Mouse (Mus musculus) spleen, embryonic (tissue): Measurements from ENCODE around the gene Luc7l3.

ENCODE experiments used
- CTCF ChIA-PET: fragments of 350-600 bp; sonication (Branson Sonifier 250); formaldehyde crosslinking; loops from one replicate; lab custom pipeline; 2022; lab: Charles Lee

Gene Luc7l3

GRCm38 (mm10) chr11:94321931-94322400 is at the start of gene Luc7l3:
TSS of gene Luc7l3 (minus strand) at chr11:94321988.
- CTCF ChIA-PET: no interaction called here

DNA sequence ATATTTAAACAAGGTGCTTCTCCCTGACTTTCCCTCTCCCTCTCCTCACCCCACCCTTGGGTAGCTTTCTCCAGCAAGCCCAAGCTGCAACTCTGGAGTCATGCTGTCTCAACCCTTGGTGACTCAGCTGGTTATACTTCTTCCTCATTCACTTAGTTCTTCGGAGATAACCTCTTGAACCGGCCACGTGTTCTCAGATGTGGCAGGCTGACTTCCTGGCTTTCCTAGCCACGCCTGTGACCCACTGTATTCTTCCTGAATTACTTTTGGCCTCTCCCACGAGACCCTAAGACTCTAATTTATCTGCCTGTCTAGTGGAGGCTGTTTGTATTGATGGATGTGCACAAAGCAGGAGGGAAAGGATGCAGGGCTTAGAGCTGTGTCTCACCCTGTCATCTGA is 49.0 kb upstream of the Luc7l3 start:
- CTCF ChIA-PET: interaction anchor here (0.5 to 1.0 kb wide), 3 partner anchors 31 to 49 kb away, joined by 3 to 10 read pairs (median 3); no protein-coding TSS in a partner anchor

- CTCF ChIA-PET: interaction anchor here (0.5 kb wide), 1 partner anchor 31 kb away, joined by 3 read pairs; no protein-coding TSS in a partner anchor
These were observed 48.2 kb upstream of the Luc7l3 start for GRCm38 (mm10) chr11:94369981-94370380.

- CTCF ChIA-PET: no interaction called here
These were observed 43.6 kb upstream of the Luc7l3 start for GRCm38 (mm10) chr11:94365340-94365739.

GRCm38 (mm10) chr11:94363690-94364089 is 41.9 kb upstream of the Luc7l3 start:
- CTCF ChIA-PET: no interaction called here

- CTCF ChIA-PET: no interaction called here
These were observed 40.3 kb upstream of the Luc7l3 start for GRCm38 (mm10) chr11:94362101-94362500.

DNA sequence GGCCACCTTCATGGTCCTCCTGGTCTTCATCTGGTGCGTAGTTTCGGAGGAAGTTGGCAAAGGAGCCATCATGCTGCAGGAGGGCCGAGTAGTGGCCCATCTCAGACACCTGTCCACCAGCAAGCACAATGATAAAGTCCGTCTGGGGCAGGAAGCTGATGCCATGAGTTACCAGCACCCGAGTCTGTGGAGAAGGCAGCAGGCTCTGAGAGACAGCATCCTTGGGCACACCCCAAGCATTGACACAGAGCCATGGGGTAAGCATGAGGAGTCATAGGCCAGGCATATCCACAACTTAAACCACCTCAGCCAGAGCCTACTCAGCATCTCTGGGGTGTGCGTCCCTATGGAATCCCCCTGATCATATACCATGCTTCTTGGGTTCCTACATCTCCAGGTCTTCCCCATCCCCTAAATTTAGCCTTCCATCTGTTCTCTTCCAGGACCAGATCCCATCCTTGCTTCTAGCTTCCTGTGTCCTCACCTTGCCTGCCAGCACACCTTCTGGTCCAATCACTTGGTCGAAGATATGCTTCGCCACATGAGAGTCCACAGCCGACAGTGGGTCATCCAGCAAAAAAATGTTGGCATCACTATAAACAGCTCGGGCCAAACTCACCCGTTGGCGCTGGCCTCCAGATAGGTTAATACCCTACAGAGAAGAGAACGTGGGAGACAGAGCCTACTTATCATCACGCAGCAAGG is 39.5 kb upstream of the Luc7l3 start:
- CTCF ChIA-PET: no interaction called here

DNA sequence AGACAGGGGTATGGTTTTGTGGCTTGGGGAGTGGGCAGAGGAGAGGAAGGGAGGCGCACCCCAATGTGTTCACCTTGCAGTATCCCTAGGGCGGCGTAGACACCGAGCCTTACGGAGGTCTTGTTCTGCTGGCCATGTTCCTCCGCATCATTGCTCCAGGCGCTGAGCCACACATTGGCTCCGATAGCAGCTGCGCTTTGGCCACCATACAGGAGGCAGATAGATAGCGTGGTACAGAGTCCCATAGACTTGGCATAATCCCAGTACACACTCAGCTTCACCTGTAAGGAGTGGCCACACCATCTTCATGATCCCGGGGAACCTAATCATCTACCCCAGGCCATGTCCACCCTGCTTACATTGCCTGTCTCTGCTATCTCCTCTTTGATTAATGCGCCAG is 37.4 kb upstream of the Luc7l3 start:
- CTCF ChIA-PET: interaction anchor here (0.9 kb wide), 1 partner anchor 26 kb away, joined by 3 read pairs; no protein-coding TSS in a partner anchor

DNA sequence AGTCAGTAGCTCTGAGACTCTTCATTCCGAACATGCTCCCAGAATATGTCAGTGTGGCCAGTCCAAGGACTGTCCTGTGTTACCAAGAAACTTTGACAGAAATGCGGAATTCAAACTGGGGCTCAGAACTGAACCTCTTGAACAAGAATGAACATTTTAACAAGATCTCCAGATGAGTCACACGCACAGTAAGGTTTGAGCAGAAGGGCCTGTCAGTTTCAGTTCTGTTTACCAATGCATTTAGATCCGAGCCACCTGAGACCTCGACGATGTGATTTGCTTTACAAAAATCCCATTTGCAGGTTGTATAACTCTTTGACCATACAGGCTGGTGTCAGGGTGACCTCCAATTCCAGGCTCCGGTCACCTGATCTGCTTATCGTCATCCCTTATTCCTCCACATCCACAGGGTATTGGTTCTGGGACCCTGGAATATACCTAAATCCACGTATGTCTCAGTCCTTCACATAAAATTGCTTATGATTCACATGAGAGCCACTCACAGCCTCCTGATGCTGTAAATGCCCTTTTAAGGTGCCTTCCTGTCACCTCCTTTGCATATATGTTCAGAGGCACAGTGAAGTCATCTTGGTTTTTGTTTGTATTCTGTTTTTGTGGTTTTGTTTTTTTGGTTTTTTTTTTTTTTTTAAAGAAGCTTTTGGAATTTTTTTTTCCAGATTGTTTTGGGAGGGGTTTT is 33.9 kb upstream of the Luc7l3 start:
- CTCF ChIA-PET: no interaction called here

DNA sequence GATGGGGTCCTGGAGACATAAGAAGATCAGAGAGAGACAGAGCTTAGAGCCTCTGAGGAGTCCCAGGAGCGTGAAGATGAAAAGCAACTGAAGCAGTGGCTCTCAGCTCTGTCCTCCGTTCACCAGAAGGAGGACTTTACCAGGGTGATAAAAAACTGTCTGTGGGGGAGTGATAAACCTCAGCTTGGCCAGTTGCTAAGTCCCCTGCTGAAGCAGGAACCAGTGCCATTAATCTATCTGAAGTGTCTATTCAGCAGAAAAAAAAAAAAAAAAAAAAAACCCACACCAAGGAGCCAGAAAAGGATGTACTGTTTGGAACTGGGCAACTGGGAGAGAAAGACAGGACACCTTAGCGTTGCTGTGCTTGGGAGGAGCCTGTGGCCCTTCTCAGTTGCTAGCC is 29.3 kb upstream of the Luc7l3 start:
- CTCF ChIA-PET: no interaction called here

DNA sequence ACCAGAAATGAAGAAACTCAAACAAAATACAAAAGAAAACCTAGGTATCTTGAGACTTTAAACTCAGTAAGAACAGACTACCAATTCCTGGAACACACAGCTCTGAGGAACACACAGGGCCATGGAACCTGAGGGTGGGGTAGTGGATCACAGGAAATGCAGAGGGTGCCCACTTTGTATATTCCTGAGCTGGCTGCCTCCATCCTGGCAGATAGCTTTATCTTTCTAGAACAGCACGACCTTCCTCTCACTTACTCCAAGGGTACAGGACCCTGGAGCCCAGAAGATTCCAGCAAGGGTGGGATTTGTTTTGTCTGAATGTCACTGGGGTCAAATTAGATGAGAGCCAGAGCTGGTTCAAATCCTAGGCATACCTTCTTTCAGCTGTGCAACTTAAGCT is 28.5 kb upstream of the Luc7l3 start:
- CTCF ChIA-PET: no interaction called here

- CTCF ChIA-PET: no interaction called here
These were observed 28.1 kb upstream of the Luc7l3 start for GRCm38 (mm10) chr11:94349839-94350238.

- CTCF ChIA-PET: no interaction called here
These were observed 25.3 kb upstream of the Luc7l3 start for GRCm38 (mm10) chr11:94347063-94347575.

GRCm38 (mm10) chr11:94346611-94347010 is 24.8 kb upstream of the Luc7l3 start:
- CTCF ChIA-PET: no interaction called here

DNA sequence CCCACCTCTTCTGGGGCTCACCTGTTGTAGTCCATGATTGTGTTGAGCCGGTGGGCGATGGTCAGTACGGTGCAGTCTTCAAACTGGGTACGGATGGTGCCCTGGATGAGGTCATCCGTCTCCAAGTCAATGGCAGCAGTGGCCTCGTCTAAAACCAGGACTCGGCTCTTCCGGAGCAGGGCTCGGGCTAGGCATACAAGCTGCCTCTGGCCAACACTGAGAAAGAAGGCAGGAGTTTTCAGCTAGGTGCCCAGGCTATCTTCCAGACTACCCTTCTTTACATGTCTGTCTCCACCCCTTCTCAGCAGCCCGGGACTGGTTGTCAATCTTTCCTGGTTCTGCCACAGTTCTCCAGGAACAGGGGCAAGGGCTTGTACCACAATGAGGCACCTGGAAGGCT is 24.1 kb upstream of the Luc7l3 start:
- CTCF ChIA-PET: no interaction called here

GRCm38 (mm10) chr11:94344470-94344869 is 22.7 kb upstream of the Luc7l3 start:
- CTCF ChIA-PET: no interaction called here

DNA sequence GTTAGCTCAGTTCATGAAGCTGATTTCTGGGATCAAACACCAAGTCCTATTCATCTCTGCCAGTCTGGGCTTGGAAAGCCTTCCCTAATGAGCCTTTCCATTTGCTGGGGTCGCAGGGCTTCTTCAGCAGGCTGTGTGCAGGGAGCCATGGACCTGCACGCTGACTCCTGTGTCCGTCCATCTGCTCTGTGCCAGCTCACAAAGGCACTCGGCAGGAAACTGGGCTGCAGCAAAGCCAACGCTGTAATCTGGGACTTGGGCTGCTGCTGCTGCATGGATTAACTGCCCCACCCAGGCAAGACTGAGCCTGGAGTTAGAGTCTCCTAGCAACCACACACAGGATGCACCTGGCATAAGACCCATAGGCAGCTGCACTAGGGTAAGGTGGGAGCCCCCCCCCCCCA is 22.2 kb upstream of the Luc7l3 start:
- CTCF ChIA-PET: no interaction called here

- CTCF ChIA-PET: no interaction called here
These were observed 20.5 kb upstream of the Luc7l3 start for GRCm38 (mm10) chr11:94342114-94342905.

DNA sequence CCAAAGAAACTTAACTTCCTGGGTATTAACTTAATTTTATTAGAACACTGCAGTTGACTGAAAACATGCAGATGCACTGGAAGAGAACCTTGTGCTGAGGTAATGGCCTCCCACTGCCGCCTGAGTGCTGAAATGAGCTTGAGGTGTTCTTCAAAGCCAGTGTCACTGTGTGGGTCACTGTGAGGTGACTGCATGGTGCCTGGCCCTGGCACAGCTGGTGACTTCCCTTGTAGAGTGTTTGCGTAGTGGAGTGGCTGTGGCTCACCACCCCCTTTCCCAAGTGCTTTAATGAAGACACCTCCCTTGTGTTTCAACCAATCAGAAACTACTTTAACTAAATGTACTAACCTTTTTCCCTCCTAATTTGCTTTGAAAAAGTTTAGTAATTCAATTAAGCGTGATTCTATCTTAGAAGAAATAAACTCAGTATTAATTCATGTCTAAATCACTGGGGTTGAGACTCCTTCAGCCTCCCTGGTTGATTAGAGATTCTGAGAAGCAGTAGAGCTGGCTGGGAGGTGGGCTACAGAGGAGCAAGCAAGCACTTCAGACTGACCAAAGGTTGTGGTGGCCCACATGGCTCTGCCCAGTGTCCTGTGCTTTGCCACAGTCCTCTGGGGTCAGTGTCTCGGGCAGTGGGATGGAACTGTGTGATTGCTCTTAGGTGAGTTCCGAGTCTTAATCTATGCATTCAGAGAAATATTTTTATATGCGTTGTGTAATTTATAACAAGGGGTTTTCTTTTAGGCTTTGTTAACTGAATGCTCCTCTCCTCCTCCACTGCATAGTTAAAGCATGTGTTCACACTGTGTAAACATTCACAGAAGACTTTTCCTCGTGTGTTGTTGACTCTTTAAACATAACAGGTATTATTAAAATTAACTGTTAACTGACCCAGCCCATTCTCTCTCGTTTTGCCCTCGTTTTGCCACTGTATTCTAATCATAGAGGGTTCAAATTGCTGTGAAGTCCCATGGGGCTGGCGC is 19.5 kb upstream of the Luc7l3 start:
- CTCF ChIA-PET: no interaction called here

GRCm38 (mm10) chr11:94339732-94340585 is 18.2 kb upstream of the Luc7l3 start:
- CTCF ChIA-PET: interaction anchor here (0.7 kb wide), 1 partner anchor 30 kb away, joined by 3 read pairs; no protein-coding TSS in a partner anchor
